17 mouse cellular contexts compared by ENCODE assay signal in genomic region chr3:100751211-100751610, GRCm38 (mm10).
A peak's percentile ranks its signal among the peaks of the same experiment; 100 is the strongest.
DNase-seq lines count a peak whose midpoint lies in the region.
"Had no signal": no experiment of that assay in that cellular context is flagged by ENCODE, and none has a peak within 500 bp of the region (broad histone marks: within the 10 kb centered on the region; RNA-seq: fewer than 3 reads in every experiment).

No protein-coding gene starts in this region.

- peak; percentile 15 to 22 for DNase-seq in frontal cortex, postnatal 36 days (ENCODE audit: low spot score in 2 of 2)
- DNase-seq in frontal cortex, postnatal 25 days (ENCODE audit: low spot score in 2 of 2) = no peak
- peak; percentile 38 to 48 for DNase-seq in layer of hippocampus, adult 8-10 months (ENCODE audit: low spot score in 2 of 2)
- DNase-seq in layer of hippocampus, adult 9-10 months (ENCODE audit: low spot score) = no peak
- DNase-seq in right cerebral cortex, adult 2 months (ENCODE audit: low spot score in 2 of 2) = peak; percentile 37
- no peak for DNase-seq in right cerebral cortex, postnatal 36 days (ENCODE audit: low spot score in 2 of 2)
- DNase-seq in layer of hippocampus, postnatal 14 days (ENCODE audit: low spot score in 2 of 2) = peak; percentile 28 to 48
- DNase-seq in kidney, postnatal 25 days = no peak
- DNase-seq: adrenal gland, adult 2 months; cerebellum, adult 9-11 months; gastrocnemius, postnatal 14 days; heart, adult 2 months; heart, postnatal 14 days; kidney, adult 8-10 months; kidney, postnatal 10 days; liver, postnatal 0 days; thymus, postnatal 14 days had no signal

Comparison
In these comparisons a context has a peak if more than half of its experiments do, and no peak if none do; other contexts are left out.
1. DNase-seq: peak in frontal cortex, postnatal 36 days (2 of 2), layer of hippocampus, adult 8-10 months (2 of 2), right cerebral cortex, adult 2 months (2 of 2) and layer of hippocampus, postnatal 14 days (2 of 2); none in frontal cortex, postnatal 25 days (0 of 2), layer of hippocampus, adult 9-10 months (single experiment), right cerebral cortex, postnatal 36 days (0 of 2) and kidney, postnatal 25 days (0 of 2).